8 mouse cellular contexts compared by ENCODE assay signal in the genomic region with DNA sequence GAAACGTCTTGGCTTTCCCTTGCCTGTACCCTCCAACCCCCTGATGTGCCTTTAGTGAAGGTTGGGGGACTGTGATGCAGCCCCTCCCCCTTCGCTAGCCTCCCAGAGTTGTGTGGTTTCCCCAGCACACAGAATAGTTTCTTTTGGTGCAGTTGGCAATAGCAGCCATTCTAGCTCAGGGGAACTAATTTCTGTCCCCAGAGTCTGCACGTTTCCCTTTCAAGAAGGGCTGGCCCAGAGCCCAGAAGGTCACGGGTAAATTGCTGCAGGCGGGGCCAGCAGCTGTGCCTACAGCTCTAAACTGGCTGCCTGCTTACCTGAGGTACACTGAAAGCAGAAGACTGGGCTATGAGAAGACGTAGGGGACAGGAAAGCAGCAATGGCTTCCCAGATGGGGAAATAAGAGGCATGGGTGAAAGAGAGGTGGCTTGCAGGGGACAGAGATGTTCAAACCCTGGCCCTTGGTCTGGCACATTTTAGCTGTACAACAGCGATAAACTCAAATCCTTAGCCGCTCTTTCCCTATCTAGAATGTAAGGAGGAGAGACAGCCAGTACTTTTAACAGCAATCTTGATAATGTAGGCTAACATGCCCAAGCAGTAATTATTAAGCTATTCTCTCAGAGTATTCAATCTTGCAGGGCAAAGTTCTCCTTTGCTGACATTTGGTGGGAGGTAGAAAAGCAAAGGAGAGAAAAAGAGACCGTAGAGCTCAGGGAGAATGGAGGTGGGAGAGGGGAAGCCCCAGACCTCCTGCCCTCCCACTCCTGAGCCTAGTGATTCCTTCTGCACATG. TPM values are rescaled to one million over a fixed set of nuclear protein-coding genes. Genes with fewer than 3 reads are reported as not detected.
DNase-seq lines count a peak whose midpoint lies in the region; ATAC-seq lines count a peak whose summit lies in the region.

No protein-coding gene starts in this region.

- intact Hi-C loops in heart, postnatal 36 days (cut with DNase I), result loop anchor here (2.0 to 5.0 kb wide), 3 partner anchors 14 to 88 kb away; no protein-coding TSS in a partner anchor

- WGBS in large intestine, adult 2 months, result 20% methylated on average over 9 of the region's 9 CpGs

- peak; percentile 89 for DNase-seq in adrenal gland, adult 2 months
- DNase-seq in cerebellum, postnatal 14 days, result peak; percentile 40 to 67
- DNase-seq in heart, postnatal 36 days, result peak; percentile 84
- DNase-seq in large intestine, adult 2 months (ENCODE audit: low read depth, low spot score), result peak; percentile 60
- DNase-seq in lung, postnatal 25 days (ENCODE audit: low spot score), result peak; percentile 73
- peak; percentile 20 to 51 for DNase-seq in right cerebral cortex, adult 2 months (ENCODE audit: low spot score in 2 of 2)
- no peak for DNase-seq in T-cell, adult 2 months (ENCODE audit: low spot score)

- peak; percentile 32; the same call in 1 of the 2 replicates for ATAC-seq in frontal cortex, adult (ENCODE audit: low TSS enrichment)

RNA-seq across cellular contexts. Expression of a gene that starts 0.9 kb away (rescaled TPM):
- 10 to 100 TPM in 1 of 2 experiments, 1 to 10 TPM in 1; 8.3 to 10.5 TPM for total RNA-seq in adrenal gland, adult 2 months (2021)
- 6.4 and 8.1 TPM in 2 replicates for polyA plus RNA-seq in adrenal gland, adult 2 months (2012; rRNA removed)
- 10 to 100 TPM; 39.9 to 42.3 TPM for total RNA-seq in heart, postnatal 36 days (2021)
- 4.0 and 4.8 TPM in 2 replicates for polyA plus RNA-seq in large intestine, adult 2 months (2012; rRNA removed)
